Comparison of ENCODE assay signal across 17 mouse cellular contexts in the genomic region with DNA sequence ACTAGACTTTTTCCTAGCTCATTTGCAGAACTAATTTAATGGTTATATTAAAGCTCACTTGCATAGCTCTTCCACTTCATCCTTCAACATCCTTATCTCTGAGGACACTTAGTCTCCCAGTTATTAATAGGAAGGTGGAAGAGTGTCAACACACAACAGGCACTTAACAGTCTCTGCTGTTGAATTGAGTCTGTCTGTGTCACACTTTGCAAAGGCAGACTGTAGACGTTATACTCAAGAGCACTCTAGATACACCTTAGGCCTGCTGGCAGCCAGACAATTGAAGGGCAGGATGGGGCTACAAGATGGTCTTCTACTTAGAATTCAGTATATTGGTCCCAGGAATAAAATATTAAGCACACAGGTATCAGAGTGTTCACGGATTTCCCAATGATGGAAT.
"Had no signal": no experiment of that assay in that cellular context is flagged by ENCODE, and none has a peak within 500 bp of the region (broad histone marks: within the 10 kb centered on the region; RNA-seq: fewer than 3 reads in every experiment).

No protein-coding gene starts in this region.

- H3K4me1 ChIP-seq: lung, embryonic 15.5 days; megakaryocyte, embryonic 14.5 days; midbrain, embryonic 13.5 days; midbrain, embryonic 15.5 days; neural tube, embryonic 12.5 days; stomach, embryonic 15.5 days had no signal

- ATAC-seq: lung, postnatal 0 days; midbrain, embryonic 13.5 days; midbrain, embryonic 15.5 days had no signal

- H3K9ac ChIP-seq: lung, embryonic 15.5 days; midbrain, embryonic 13.5 days; midbrain, embryonic 15.5 days; neural tube, embryonic 12.5 days; stomach, embryonic 15.5 days had no signal

- H3K27me3 ChIP-seq: lung, embryonic 15.5 days; megakaryocyte, embryonic 14.5 days; midbrain, embryonic 13.5 days; midbrain, embryonic 15.5 days; neural tube, embryonic 12.5 days; stomach, embryonic 15.5 days had no signal

- H3K4me3 ChIP-seq: lung, embryonic 15.5 days; megakaryocyte, embryonic 14.5 days; midbrain, embryonic 13.5 days; midbrain, embryonic 15.5 days; neural tube, embryonic 12.5 days; stomach, embryonic 15.5 days had no signal

- H3K27ac ChIP-seq: lung, embryonic 15.5 days; macrophage; midbrain, embryonic 13.5 days; midbrain, embryonic 15.5 days; neural tube, embryonic 12.5 days; stomach, embryonic 15.5 days; stomach, postnatal 0 days had no signal

- H3K36me3 ChIP-seq: lung, embryonic 15.5 days; midbrain, embryonic 13.5 days; midbrain, embryonic 15.5 days; neural tube, embryonic 12.5 days; stomach, embryonic 15.5 days had no signal

- H3K4me2 ChIP-seq: lung, embryonic 15.5 days; midbrain, embryonic 11.5 days; midbrain, embryonic 13.5 days; midbrain, embryonic 15.5 days; neural tube, embryonic 12.5 days; stomach, embryonic 15.5 days had no signal

- H3K9me3 ChIP-seq: lung, embryonic 15.5 days; megakaryocyte, embryonic 14.5 days; midbrain, embryonic 13.5 days; midbrain, embryonic 15.5 days; neural tube, embryonic 12.5 days; stomach, embryonic 15.5 days had no signal

- DNase-seq: lung, adult 2 months; lung, postnatal 14 days; lung, postnatal 36 days; right cerebral cortex, postnatal 14 days; thymus, adult 2 months; thymus, postnatal 25 days; thymus, postnatal 4 days had no signal
